Mouse (Mus musculus) lung, embryonic 14.5 days (tissue): ENCODE data around the gene Tbc1d8. TPM values are rescaled to one million over a fixed set of nuclear protein-coding genes. Genes with fewer than 3 reads are reported as not detected.

Experiments used
- ATAC-seq: fragments of 200-750 bp; cut with Nextera tagmentation; 2 replicates; pipeline ENCODE4 v1.8.0; 2017; ENCODE audit warnings: mild to moderate bottlenecking, moderate TSS enrichment, moderate library complexity; ENCODE audit not compliant: insufficient read depth
- DNase-seq: peaks from one replicate; pipeline ENCODE4 v3.0.0-alpha.2; 2015
- H3K27ac ChIP-seq: fragments of 300-500 bp; sonication (generic); 2 replicates; pipeline ENCODE4 v1.5.1; 2014; ENCODE audit warnings: low read depth, mild to moderate bottlenecking, moderate library complexity
- H3K27me3 ChIP-seq: fragments of 300-500 bp; sonication (generic); 2 replicates; pipeline ENCODE4 v1.6.1; 2014; ENCODE audit warnings: low read length, control low read depth; ENCODE audit not compliant: insufficient read depth
- H3K36me3 ChIP-seq: fragments of 300-500 bp; sonication (generic); 2 replicates; pipeline ENCODE4 v1.6.1; 2014; ENCODE audit warnings: control low read depth; ENCODE audit not compliant: insufficient read depth
- H3K4me1 ChIP-seq: fragments of 300-500 bp; sonication (generic); 2 replicates; pipeline ENCODE4 v1.6.1; 2014; ENCODE audit warnings: antibody characterized with exemption, control low read depth; ENCODE audit not compliant: insufficient read depth
- H3K4me2 ChIP-seq: fragments of 300-500 bp; sonication (generic); 2 replicates; pipeline ENCODE4 v1.6.1; 2014; ENCODE audit warnings: mild to moderate bottlenecking
- H3K4me3 ChIP-seq: fragments of 300-500 bp; sonication (generic); 2 replicates; pipeline ENCODE4 v1.5.1; 2014; ENCODE audit warnings: low read depth, low read length
- H3K9ac ChIP-seq: fragments of 300-500 bp; sonication (generic); 2 replicates; pipeline ENCODE4 v1.6.1; 2014
- H3K9me3 ChIP-seq: fragments of 300-500 bp; sonication (generic); 2 replicates; pipeline ENCODE4 v1.6.1; 2016; ENCODE audit warnings: low read depth, low read length, control low read depth
- CTCF ChIP-seq: IDR thresholded peaks from 2 replicates; pipeline ENCODE4 v1.5.1; 2016; ENCODE audit warnings: antibody characterized with exemption, low read depth
- WGBS: fragments of 180-500 bp; shearing (Covaris S2); extraction: QIAGEN DNeasy Blood & Tissue Kit; methylation state at CpG from one replicate; pipeline ENCODE4 v1.1.7; 2014; 5-methylcytosine and 5-hydroxymethylcytosine counted together
- polyA plus RNA-seq: library from polyadenylated mRNA; unstranded; fragments of >200 nt; fragmentation: Nextera tagmentation; extraction: Ambion mirVana; gene quantifications from 2 replicates; pipeline ENCODE4 v1.2.1, GENCODE M21; 2014

Gene Tbc1d8
- polyA plus RNA-seq, 1 experiment from 2014 or later, result 10.7 TPM

GRCm38 (mm10) chr1:39515303-39515991 is 36.9 kb upstream of the Tbc1d8 start:
- 84% methylated on average over 10 of the region's 10 CpGs for WGBS
- Histone ChIP-seq H3K4me3 (no peak overlapping the region), H3K9me3 (no peaks in the 10 kb centered on the region), H3K9ac (no peak overlapping the region), H3K4me1 (no peaks in the 10 kb centered on the region), H3K36me3 (no peaks in the 10 kb centered on the region), H3K27me3 (no peaks in the 10 kb centered on the region), H3K4me2 (no peak overlapping the region), H3K27ac (no peak overlapping the region)
- ATAC-seq (no peak), DNase-seq (no peak)
- no peak for TF ChIP-seq CTCF

DNA sequence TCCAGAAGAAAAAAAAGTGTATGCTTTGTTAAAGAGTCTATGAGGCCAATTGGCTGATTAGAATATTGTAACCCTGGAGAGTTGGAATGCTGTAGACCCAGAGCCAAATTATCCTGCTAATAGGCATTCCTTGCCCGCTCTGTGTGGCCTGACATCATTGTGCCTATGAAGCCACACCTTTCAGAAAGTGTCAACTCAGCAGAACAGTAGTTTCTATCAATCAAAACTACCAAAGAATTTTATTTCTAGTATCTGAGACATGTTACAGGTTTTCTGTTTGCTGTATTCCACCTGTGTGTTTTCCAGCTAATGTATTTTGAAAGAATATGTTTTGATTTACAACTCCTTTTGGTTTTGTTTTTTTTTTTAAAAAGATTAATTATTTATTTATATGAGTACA is 33.6 kb upstream of the Tbc1d8 start:
- Histone ChIP-seq H3K4me1 (no peaks in the 10 kb centered on the region), H3K4me2 (no peak overlapping the region), H3K9me3 (no peaks in the 10 kb centered on the region), H3K36me3 (no peaks in the 10 kb centered on the region), H3K27ac (no peak overlapping the region), H3K9ac (no peak overlapping the region), H3K27me3 (no peaks in the 10 kb centered on the region), H3K4me3 (no peak overlapping the region)
- no peak for ATAC-seq
- no peak for TF ChIP-seq CTCF
- 73% methylated on average over 1 of the region's 1 CpGs for WGBS
- no peak for DNase-seq

- no peak overlapping the region for H3K9ac ChIP-seq
- no peak overlapping the region for H3K4me2 ChIP-seq
- no peak for TF ChIP-seq CTCF
- H3K4me3 ChIP-seq, result no peak overlapping the region
- H3K36me3 ChIP-seq, result no peaks in the 10 kb centered on the region
- DNase-seq (no peak), ATAC-seq (no peak)
- H3K27ac ChIP-seq, result no peak overlapping the region
- H3K27me3 ChIP-seq, result no peaks in the 10 kb centered on the region
- WGBS, result 68% methylated on average over 8 of the region's 8 CpGs
- H3K4me1 ChIP-seq, result no peaks in the 10 kb centered on the region
- no peaks in the 10 kb centered on the region for H3K9me3 ChIP-seq
These were observed 33.2 kb upstream of the Tbc1d8 start for GRCm38 (mm10) chr1:39511775-39512174.

DNA sequence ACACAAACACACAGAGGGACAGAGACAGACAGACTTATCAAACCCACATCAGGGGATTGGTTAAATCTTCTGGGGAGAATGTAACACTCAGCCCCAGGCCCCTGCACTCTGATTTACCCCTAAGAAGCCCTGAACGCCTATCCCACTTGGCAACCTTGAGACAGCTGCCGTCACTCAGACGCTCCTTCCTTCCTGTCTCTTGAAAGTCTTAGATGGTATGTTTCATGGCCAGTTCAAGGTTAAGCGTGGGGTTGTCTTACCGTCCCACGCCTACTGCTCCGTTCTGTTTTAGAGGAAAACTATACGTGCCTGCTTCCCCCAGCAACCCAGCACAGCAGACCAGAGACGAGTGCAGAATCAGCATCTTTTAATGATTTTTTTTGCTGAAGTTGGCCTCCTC is 27.0 kb upstream of the Tbc1d8 start:
- Histone ChIP-seq H3K36me3 (no peaks in the 10 kb centered on the region), H3K27ac (no peak overlapping the region), H3K4me2 (no peak overlapping the region), H3K9ac (no peak overlapping the region), H3K27me3 (no peaks in the 10 kb centered on the region), H3K9me3 (no peaks in the 10 kb centered on the region), H3K4me3 (no peak overlapping the region), H3K4me1 (no peaks in the 10 kb centered on the region)
- WGBS, result 38% methylated on average over 9 of the region's 9 CpGs
- ATAC-seq (no peak), DNase-seq (no peak)
- no peak for TF ChIP-seq CTCF

GRCm38 (mm10) chr1:39504261-39504660 is 25.7 kb upstream of the Tbc1d8 start:
- Histone ChIP-seq H3K4me3 (no peak overlapping the region), H3K9me3 (no peaks in the 10 kb centered on the region), H3K4me2 (no peak overlapping the region), H3K27ac (no peak overlapping the region), H3K27me3 (no peaks in the 10 kb centered on the region), H3K9ac (no peak overlapping the region), H3K36me3 (no peaks in the 10 kb centered on the region), H3K4me1 (no peaks in the 10 kb centered on the region)
- ATAC-seq (no peak), DNase-seq (peak; percentile 41)
- peak; percentile 50 for TF ChIP-seq CTCF
- 15% methylated on average over 1 of the region's 1 CpGs for WGBS

- DNase-seq, result no peak
- Histone ChIP-seq H3K36me3 (no peaks in the 10 kb centered on the region), H3K4me3 (no peak overlapping the region), H3K4me2 (no peak overlapping the region), H3K4me1 (no peaks in the 10 kb centered on the region), H3K27me3 (no peaks in the 10 kb centered on the region), H3K27ac (no peak overlapping the region), H3K9ac (no peak overlapping the region), H3K9me3 (no peaks in the 10 kb centered on the region)
- no peak for ATAC-seq
- no peak for TF ChIP-seq CTCF
- 79% methylated on average over 17 of the region's 17 CpGs for WGBS
These were observed 24.5 kb upstream of the Tbc1d8 start for GRCm38 (mm10) chr1:39502817-39503633.

DNA sequence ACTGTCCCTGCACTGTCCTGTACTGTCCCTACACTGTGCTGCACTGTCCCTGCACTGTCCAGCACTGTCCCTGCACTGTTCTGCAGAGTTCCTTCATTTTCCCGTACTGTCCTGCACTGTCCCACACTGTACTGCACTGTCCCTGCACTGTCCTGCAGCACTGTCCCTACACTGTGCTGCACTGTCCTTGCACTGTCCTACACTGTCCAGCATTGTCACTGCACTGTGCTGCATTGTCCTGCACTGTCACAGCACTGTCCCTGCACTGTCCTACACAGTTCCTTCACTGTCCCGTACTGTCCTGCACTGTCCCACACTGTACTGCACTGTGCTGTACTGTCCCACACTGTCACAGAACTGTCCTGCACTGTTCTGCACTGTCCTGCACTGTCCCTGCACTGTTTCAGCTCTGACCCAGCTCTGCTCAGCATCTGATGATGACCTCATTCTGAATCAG is 21.0 kb upstream of the Tbc1d8 start:
- H3K27ac ChIP-seq, result no peak overlapping the region
- H3K4me3 ChIP-seq, result no peak overlapping the region
- H3K36me3 ChIP-seq, result no peaks in the 10 kb centered on the region
- H3K4me2 ChIP-seq, result no peak overlapping the region
- H3K9ac ChIP-seq, result no peak overlapping the region
- H3K9me3 ChIP-seq, result no peaks in the 10 kb centered on the region
- 0 out of 2 replicates have a peak, but pooled peaks have one; percentile 35 for ATAC-seq
- H3K27me3 ChIP-seq, result no peaks in the 10 kb centered on the region
- DNase-seq, result no peak
- TF ChIP-seq CTCF, result no peak
- H3K4me1 ChIP-seq, result no peaks in the 10 kb centered on the region
- 75% methylated on average over 2 of the region's 2 CpGs for WGBS
